Mouse (Mus musculus): ENCODE results near the gene Zfp526. TPM values are rescaled to one million over a fixed set of nuclear protein-coding genes. Genes with fewer than 3 reads are reported as not detected.
A peak's percentile ranks its signal among the peaks of the same experiment; 100 is the strongest.

The Zfp526 gene
- polyA plus RNA-seq, 1 experiment from 2014 or later = 2.3 TPM

DNA sequence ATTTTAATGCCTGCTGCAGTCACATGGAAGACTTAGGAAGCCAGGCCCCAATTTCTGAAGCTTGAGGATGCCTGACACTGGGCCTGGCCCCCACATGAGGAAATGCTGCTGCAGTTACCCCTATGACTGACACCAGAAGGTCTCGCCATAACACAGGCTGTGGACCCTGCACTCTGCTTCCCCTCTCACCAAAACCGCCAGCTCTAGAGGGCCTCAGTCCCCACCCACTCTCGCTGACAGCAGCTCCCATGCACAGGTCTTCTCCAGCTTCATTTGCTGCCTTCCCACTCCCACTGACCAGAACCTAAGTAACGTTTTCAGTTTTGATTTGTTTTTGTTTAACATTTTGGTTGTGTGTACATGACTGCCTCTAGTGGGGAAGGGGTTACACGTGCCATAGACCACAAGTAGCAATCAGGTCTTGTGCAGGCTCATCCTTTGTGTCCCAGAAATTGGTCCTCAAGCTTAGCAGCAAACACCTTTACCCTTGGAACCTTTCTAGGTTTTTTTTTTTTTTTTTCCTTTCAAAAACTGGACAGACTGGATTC is 10.9 kb downstream of the Zfp526 start:
- H3K4me2 ChIP-seq (replicated peaks) = no peak overlapping the region
- H3K27ac ChIP-seq (replicated peaks) = no peak overlapping the region
- peaks cover 84% of the 10 kb centered on the region for H3K36me3 ChIP-seq
- no peak overlapping the region for H3K9ac ChIP-seq (replicated peaks)
- H3K27me3 ChIP-seq = no peaks in the 10 kb centered on the region
- 66% methylated on average over 5 of the region's 5 CpGs for WGBS
- H3K9me3 ChIP-seq = no peaks in the 10 kb centered on the region
- ATAC-seq (ENCODE audit: low FRiP score, low read depth) = no peak
- H3K4me1 ChIP-seq = peaks cover 25% of the 10 kb centered on the region
- no peak overlapping the region for H3K4me3 ChIP-seq

DNA sequence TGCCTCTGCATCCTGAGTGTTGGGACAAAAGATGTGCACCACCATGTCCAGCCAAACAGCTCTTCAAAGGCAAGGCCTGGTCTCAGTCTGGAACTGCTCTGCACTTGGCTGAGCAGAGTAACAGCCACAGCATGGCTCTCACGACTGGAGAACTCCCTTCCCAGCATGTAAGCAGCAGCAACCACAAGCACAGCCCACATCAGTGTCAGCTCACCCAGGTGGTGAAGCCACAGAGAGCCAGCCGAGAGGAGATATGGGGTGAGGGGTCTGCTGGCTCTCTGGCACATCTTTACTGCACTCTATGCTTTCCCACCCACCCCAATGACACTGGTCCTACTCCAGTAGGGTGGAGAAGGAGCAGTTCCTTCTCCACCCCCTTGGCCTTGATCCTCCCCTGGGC is 11.8 kb downstream of the Zfp526 start:
- peaks cover 25% of the 10 kb centered on the region for H3K4me1 ChIP-seq
- no peaks in the 10 kb centered on the region for H3K9me3 ChIP-seq
- no peak overlapping the region for H3K4me2 ChIP-seq (replicated peaks)
- no peak overlapping the region for H3K9ac ChIP-seq (replicated peaks)
- H3K4me3 ChIP-seq = no peak overlapping the region
- no peaks in the 10 kb centered on the region for H3K27me3 ChIP-seq
- ATAC-seq (ENCODE audit: low FRiP score, low read depth) = no peak
- no peak overlapping the region for H3K27ac ChIP-seq (replicated peaks)
- 84% methylated on average over 2 of the region's 2 CpGs for WGBS
- peaks cover 75% of the 10 kb centered on the region for H3K36me3 ChIP-seq

GRCm38 (mm10) chr7:25235526-25235925 is 14.3 kb downstream of the Zfp526 start:
- peaks cover 50% of the 10 kb centered on the region for H3K36me3 ChIP-seq
- H3K4me3 ChIP-seq = no peak overlapping the region
- H3K9me3 ChIP-seq = no peaks in the 10 kb centered on the region
- H3K27ac ChIP-seq (replicated peaks) = no peak overlapping the region
- H3K4me2 ChIP-seq (replicated peaks) = 0 out of 2 replicates have a peak overlapping the region, but pooled peaks have one; percentile 74
- no peaks in the 10 kb centered on the region for H3K27me3 ChIP-seq
- WGBS = 88% methylated on average over 5 of the region's 5 CpGs
- peaks cover 38% of the 10 kb centered on the region for H3K4me1 ChIP-seq
- no peak for ATAC-seq (ENCODE audit: low FRiP score, low read depth)
- peak overlapping the region; percentile 99; the same call in 1 of the 2 replicates for H3K9ac ChIP-seq (replicated peaks)

- Histone ChIP-seq H3K9me3 (no peaks in the 10 kb centered on the region), H3K9ac (replicated peaks) (peak within 1 kb of the TSS; percentile 99), H3K4me1 (peaks cover 42% of the 10 kb centered on the region), H3K27me3 (no peaks in the 10 kb centered on the region), H3K4me2 (replicated peaks) (peak within 1 kb of the TSS; percentile 74), H3K4me3 (peak within 1 kb of the TSS; percentile 96), H3K27ac (replicated peaks) (peak within 1 kb of the TSS; percentile 79), H3K36me3 (peaks cover 32% of the 10 kb centered on the region)
- WGBS = under 1% methylated on average over 75 of the region's 76 CpGs
- ATAC-seq (ENCODE audit: low FRiP score, low read depth) = peak; percentile 88
Measured at GRCm38 (mm10) chr7:25237249-25238014, 16.2 kb downstream of the Zfp526 start, which contains the start of gene Gsk3a. Gene Gsk3a (minus strand): TSS chr7:25237851.

DNA sequence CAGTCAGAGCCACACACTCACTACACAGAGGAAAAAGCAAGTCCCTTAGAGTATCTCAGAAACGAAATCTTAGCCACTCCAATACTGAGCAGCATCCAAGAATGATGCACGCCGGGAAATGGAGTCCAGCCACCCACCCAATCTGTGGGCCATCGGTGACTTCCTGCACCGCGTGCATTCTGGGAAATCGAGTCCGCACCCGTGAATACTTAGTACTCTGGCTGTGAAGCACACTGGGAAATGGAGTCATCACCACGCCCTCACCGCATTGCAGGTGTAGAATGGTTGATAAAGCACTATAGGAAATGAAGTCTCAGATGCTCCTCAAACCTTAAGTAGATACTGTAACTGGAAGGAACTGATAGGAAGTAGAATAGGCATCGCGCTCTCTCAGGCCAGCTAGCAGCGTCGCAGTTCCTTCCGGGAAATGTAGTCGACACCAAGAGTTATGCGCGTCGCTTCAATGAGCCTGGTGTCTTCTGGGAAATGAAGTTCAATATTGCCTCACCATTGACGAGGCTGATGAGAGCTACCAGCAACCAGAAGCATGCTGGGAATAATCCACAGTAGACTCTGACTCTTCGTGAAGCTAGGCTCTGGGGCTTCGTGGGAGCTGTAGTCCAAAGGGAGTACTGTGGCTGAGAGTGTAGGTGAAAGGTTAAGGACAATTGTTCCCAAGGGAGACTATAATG is 16.9 kb downstream of the Zfp526 start:
- Histone ChIP-seq H3K4me2 (replicated peaks) (peak overlapping the region; percentile 74), H3K4me1 (peaks cover 42% of the 10 kb centered on the region), H3K27me3 (no peaks in the 10 kb centered on the region), H3K27ac (replicated peaks) (peak overlapping the region; percentile 79), H3K4me3 (peak overlapping the region; percentile 96), H3K36me3 (peaks cover 31% of the 10 kb centered on the region), H3K9ac (replicated peaks) (peak overlapping the region; percentile 99), H3K9me3 (no peaks in the 10 kb centered on the region)
- under 1% methylated on average over 23 of the region's 23 CpGs for WGBS
- peak; percentile 91 for ATAC-seq (ENCODE audit: low FRiP score, low read depth)

GRCm38 (mm10) chr7:25238829-25239623 is 17.8 kb downstream of the Zfp526 start:
- peak overlapping the region; percentile 96 for H3K4me3 ChIP-seq
- H3K36me3 ChIP-seq = peaks cover 22% of the 10 kb centered on the region
- H3K9ac ChIP-seq (replicated peaks) = peak overlapping the region; percentile 41; the same call in 1 of the 2 replicates
- no peaks in the 10 kb centered on the region for H3K9me3 ChIP-seq
- H3K27ac ChIP-seq (replicated peaks) = peak overlapping the region; percentile 79
- 4% methylated on average over 30 of the region's 30 CpGs for WGBS
- H3K4me1 ChIP-seq = peaks cover 42% of the 10 kb centered on the region
- H3K27me3 ChIP-seq = no peaks in the 10 kb centered on the region
- H3K4me2 ChIP-seq (replicated peaks) = peak overlapping the region; percentile 74
- ATAC-seq (ENCODE audit: low FRiP score, low read depth) = peak; percentile 35

DNA sequence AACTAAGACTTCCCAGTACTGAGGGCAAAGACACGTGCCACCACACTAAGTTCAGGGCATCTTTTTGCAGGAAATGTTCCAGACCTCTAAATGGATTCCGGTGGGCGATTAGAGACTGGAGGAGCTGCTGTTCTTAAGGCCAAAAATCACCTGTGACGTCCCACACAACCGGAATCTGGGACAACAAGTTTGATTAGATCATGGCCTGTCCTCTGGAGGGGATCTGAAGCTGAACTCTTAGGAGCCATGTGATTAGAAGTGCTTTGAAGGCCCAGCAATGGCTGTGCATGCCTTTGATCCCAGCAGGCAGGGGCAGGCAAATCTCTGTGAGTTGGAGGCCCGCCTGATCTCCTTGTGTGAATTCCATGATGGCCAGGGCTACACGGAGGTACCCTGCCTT is 19.4 kb downstream of the Zfp526 start:
- H3K4me3 ChIP-seq = no peak overlapping the region
- 0 out of 2 replicates have a peak overlapping the region, but pooled peaks have one; percentile 6 for H3K9ac ChIP-seq (replicated peaks)
- no peaks in the 10 kb centered on the region for H3K9me3 ChIP-seq
- no peak overlapping the region for H3K27ac ChIP-seq (replicated peaks)
- no peak for ATAC-seq (ENCODE audit: low FRiP score, low read depth)
- H3K4me2 ChIP-seq (replicated peaks) = no peak overlapping the region
- 57% methylated on average over 7 of the region's 7 CpGs for WGBS
- peaks cover 22% of the 10 kb centered on the region for H3K36me3 ChIP-seq
- no peaks in the 10 kb centered on the region for H3K27me3 ChIP-seq
- peaks cover 31% of the 10 kb centered on the region for H3K4me1 ChIP-seq

GRCm38 (mm10) chr7:25241062-25241461 is 19.8 kb downstream of the Zfp526 start:
- Histone ChIP-seq H3K27me3 (no peaks in the 10 kb centered on the region), H3K9me3 (no peaks in the 10 kb centered on the region), H3K36me3 (peaks cover 26% of the 10 kb centered on the region), H3K27ac (replicated peaks) (0 out of 2 replicates have a peak overlapping the region, but pooled peaks have one; percentile 10), H3K4me3 (no peak overlapping the region), H3K4me1 (peaks cover 31% of the 10 kb centered on the region), H3K4me2 (replicated peaks) (no peak overlapping the region), H3K9ac (replicated peaks) (no peak overlapping the region)
- WGBS = 32% methylated on average over 2 of the region's 2 CpGs
- ATAC-seq (ENCODE audit: low FRiP score, low read depth) = no peak

GRCm38 (mm10) chr7:25243361-25243760 is 22.1 kb downstream of the Zfp526 start:
- Histone ChIP-seq H3K27me3 (no peaks in the 10 kb centered on the region), H3K9ac (replicated peaks) (0 out of 2 replicates have a peak overlapping the region, but pooled peaks have one; percentile 7), H3K4me2 (replicated peaks) (no peak overlapping the region), H3K4me1 (peaks cover 45% of the 10 kb centered on the region), H3K4me3 (no peak overlapping the region), H3K27ac (replicated peaks) (no peak overlapping the region), H3K9me3 (no peaks in the 10 kb centered on the region), H3K36me3 (peaks cover 26% of the 10 kb centered on the region)
- ATAC-seq (ENCODE audit: low FRiP score, low read depth) = no peak
- WGBS = 91% methylated on average over 4 of the region's 4 CpGs

DNA sequence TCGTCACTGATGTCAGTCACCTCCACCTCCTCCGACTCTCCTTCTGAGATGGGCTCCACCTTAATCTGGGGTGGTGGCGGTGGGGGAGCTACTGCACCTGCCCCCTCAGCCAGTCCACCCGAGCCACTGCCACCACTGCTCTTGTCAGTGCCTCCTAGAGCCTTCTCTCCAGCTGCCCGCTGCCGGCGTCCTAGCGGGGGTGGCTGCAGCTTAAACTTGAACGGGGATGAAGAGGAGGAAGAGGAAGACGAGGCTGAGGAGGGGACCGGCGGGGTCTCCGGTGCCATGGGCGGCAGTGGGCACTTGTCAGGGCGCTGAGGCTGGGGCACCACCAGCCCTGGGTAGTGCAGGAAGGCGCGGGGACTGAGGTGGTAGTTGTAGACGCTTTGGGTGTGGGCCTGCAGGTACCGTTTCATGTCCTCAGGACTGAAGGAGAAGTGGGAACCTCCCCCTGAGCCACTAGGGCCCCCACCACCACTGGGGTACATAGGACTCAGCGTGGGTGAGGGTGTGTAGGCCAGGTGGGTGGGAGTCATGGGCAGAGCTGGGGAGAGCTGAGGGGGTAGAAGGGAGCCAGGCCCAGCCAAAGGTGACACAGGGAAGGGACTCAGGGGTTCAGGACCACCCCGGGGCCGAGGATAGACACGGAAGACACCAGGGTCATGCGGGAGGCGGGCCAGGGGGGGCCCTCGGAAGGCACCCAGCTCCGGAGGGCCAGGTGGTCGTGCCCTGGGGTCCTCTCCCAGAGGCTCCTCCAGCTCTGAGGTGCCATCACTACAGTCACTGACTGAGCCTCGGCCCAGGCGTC is 23.5 kb downstream of the Zfp526 start:
- H3K4me2 ChIP-seq (replicated peaks) = no peak overlapping the region
- peaks cover 42% of the 10 kb centered on the region for H3K4me1 ChIP-seq
- H3K36me3 ChIP-seq = peaks cover 26% of the 10 kb centered on the region
- ATAC-seq (ENCODE audit: low FRiP score, low read depth) = no peak
- 89% methylated on average over 28 of the region's 30 CpGs for WGBS
- H3K9me3 ChIP-seq = no peaks in the 10 kb centered on the region
- H3K27ac ChIP-seq (replicated peaks) = no peak overlapping the region
- no peak overlapping the region for H3K4me3 ChIP-seq
- no peak overlapping the region for H3K9ac ChIP-seq (replicated peaks)
- H3K27me3 ChIP-seq = no peaks in the 10 kb centered on the region
